Mouse (Mus musculus) hindbrain, embryonic 12.5 days (tissue): ENCODE results near the gene Smim24. TPM values are rescaled to one million over a fixed set of nuclear protein-coding genes. Genes with fewer than 3 reads are reported as not detected.

Experiments
- ATAC-seq: fragments of 200-750 bp; cut with Nextera tagmentation; 2 replicates; pipeline ENCODE4 v1.8.0; 2017; ENCODE audit warnings: moderate TSS enrichment; ENCODE audit not compliant: low FRiP score
- H3K27ac ChIP-seq: fragments of 300-500 bp; sonication (generic); 2 replicates; pipeline ENCODE4 v1.5.1; 2016; ENCODE audit warnings: mild to moderate bottlenecking
- H3K27me3 ChIP-seq: fragments of 300-500 bp; sonication (generic); 2 replicates; pipeline ENCODE4 v1.6.1; 2016; ENCODE audit warnings: mild to moderate bottlenecking
- H3K36me3 ChIP-seq: fragments of 300-500 bp; sonication (generic); 2 replicates; pipeline ENCODE4 v1.6.1; 2016; ENCODE audit warnings: mild to moderate bottlenecking
- H3K4me1 ChIP-seq: fragments of 300-500 bp; sonication (generic); 2 replicates; pipeline ENCODE4 v1.6.1; 2016
- H3K4me2 ChIP-seq: fragments of 300-500 bp; sonication (generic); replicated peaks from 2 replicates; pipeline ENCODE4 v1.6.1; 2016; ENCODE audit warnings: mild to moderate bottlenecking
- H3K4me3 ChIP-seq: fragments of 300-500 bp; sonication (generic); 2 replicates; pipeline ENCODE4 v1.5.1; 2016; ENCODE audit warnings: mild to moderate bottlenecking
- H3K9ac ChIP-seq: fragments of 300-500 bp; sonication (generic); 2 replicates; pipeline ENCODE4 v1.6.1; 2016; ENCODE audit warnings: mild to moderate bottlenecking, moderate library complexity
- H3K9me3 ChIP-seq: fragments of 300-500 bp; sonication (generic); replicated peaks from 2 replicates; pipeline ENCODE4 v1.6.1; 2016; ENCODE audit warnings: mild to moderate bottlenecking
- whole genome bisulfite sequencing: fragments of 180-500 bp; shearing (Covaris S2); methylation state at CpG from one replicate; pipeline ENCODE4 v1.1.7; 2016; 5-methylcytosine and 5-hydroxymethylcytosine counted together
- polyA plus RNA-seq: library from polyadenylated mRNA; unstranded; fragments of >200 nt; fragmentation: Nextera tagmentation; extraction: Ambion mirVana; gene quantifications from 2 replicates; pipeline ENCODE4 v1.2.1, GENCODE M21; 2016

Smim24 gene
- polyA plus RNA-seq, 1 experiment from 2014 or later = 2.7 TPM

DNA sequence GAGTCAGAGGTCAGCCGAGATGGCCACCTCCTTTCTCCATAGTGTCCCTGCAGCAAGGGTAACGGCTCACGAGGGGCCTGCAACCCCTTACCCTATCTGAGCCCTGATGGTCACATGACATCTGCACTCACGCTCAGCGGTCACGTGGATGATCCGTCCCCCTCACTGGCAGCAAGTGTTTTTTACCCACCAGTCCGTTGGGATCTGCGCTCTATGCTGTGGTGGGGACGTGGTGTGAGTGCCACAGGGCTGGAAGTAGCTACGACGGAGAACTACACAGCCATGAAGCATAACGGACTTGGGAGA lies 15.5 kb downstream of the Smim24 start:
- Histone ChIP-seq H3K27me3 (peaks cover 40% of the 10 kb centered on the region), H3K9ac (no peak overlapping the region), H3K27ac (no peak overlapping the region), H3K9me3 (no peaks in the 10 kb centered on the region), H3K36me3 (peaks cover 19% of the 10 kb centered on the region), H3K4me3 (no peak overlapping the region), H3K4me1 (peaks cover 73% of the 10 kb centered on the region), H3K4me2 (0 out of 2 replicates have a peak overlapping the region, but pooled peaks have one; percentile 1)
- ATAC-seq = no peak
- 34% methylated on average over 13 of the region's 13 CpGs for WGBS

DNA sequence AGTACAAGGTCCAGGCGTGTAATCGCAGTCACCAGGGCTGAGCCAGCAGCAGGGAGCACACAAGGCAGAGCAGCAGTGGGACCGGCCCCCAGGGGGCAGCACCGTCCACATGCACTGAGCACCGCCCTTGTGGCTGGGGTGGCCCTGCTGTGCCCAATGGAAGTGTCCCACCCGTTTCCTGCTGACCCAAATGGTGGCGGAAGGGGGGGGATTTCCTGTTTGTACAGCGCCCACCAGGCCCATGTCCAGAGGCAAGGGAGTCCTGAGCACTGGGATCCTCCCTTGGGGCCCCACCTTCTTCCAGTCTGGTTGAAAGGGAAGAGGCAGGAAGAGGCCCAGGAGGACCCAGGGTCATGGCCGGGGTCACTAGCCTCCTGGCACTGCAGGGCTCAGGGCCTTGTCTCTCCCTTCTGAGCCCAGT lies 16.0 kb downstream of the Smim24 start:
- Histone ChIP-seq H3K36me3 (peaks cover 19% of the 10 kb centered on the region), H3K27me3 (peaks cover 40% of the 10 kb centered on the region), H3K4me2 (0 out of 2 replicates have a peak overlapping the region, but pooled peaks have one; percentile 5), H3K4me1 (peaks cover 73% of the 10 kb centered on the region), H3K4me3 (no peak overlapping the region), H3K9ac (no peak overlapping the region), H3K9me3 (no peaks in the 10 kb centered on the region), H3K27ac (peak overlapping the region; percentile 25)
- 12% methylated on average over 9 of the region's 9 CpGs for WGBS
- ATAC-seq = no peak

DNA sequence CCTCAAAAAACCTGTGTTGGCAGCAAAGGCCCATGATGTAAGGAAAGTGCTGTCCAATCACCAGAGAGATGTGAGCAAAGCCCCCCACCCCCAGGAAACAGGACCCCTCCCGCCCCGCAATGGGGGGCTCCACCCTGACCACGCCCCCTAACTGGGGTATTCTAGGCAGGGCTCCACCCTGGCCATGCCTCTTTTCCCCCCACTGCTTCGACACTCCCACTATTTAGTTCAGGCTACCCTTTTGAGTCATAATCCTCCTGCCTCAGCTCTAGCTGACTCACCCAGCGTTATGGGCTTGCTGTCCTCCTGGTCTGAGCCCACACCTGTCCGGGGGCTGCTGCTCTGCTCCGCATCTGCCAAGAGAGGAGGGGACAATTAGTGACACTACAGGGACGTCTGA lies 16.5 kb downstream of the Smim24 start:
- Histone ChIP-seq H3K9me3 (no peaks in the 10 kb centered on the region), H3K4me3 (no peak overlapping the region), H3K36me3 (peaks cover 16% of the 10 kb centered on the region), H3K27me3 (peaks cover 40% of the 10 kb centered on the region), H3K27ac (peak overlapping the region; percentile 25), H3K4me1 (peaks cover 78% of the 10 kb centered on the region), H3K9ac (no peak overlapping the region), H3K4me2 (no peak overlapping the region)
- WGBS = 10% methylated on average over 8 of the region's 8 CpGs
- no peak for ATAC-seq

DNA sequence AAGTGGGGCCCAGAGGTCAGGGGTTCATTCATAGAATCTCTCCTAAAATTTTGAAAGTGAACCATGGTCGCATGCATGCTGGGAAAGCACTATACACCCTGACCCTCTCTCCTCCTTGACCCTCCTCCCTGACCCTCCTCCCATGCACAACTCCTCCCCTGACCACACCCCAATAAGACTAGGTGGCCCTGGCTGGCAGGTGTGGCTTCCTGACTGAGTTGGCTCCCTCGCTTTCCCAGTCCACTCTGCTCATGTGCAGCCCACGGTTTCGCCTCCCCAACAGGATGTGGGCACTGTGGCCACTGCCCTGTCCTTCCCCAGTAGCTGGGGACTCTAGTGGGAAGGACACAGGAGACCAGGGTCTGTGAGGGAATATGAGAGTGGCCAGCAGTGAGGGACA lies 17.5 kb downstream of the Smim24 start:
- Histone ChIP-seq H3K9me3 (no peaks in the 10 kb centered on the region), H3K9ac (no peak overlapping the region), H3K4me2 (no peak overlapping the region), H3K27ac (0 out of 2 replicates have a peak overlapping the region, but pooled peaks have one; percentile 75), H3K36me3 (0 out of 2 replicates have a peak, but pooled peaks cover 7% of the 10 kb centered on the region), H3K4me1 (peaks cover 86% of the 10 kb centered on the region), H3K27me3 (peaks cover 33% of the 10 kb centered on the region), H3K4me3 (no peak overlapping the region)
- WGBS = 69% methylated on average over 4 of the region's 4 CpGs
- ATAC-seq = no peak

DNA sequence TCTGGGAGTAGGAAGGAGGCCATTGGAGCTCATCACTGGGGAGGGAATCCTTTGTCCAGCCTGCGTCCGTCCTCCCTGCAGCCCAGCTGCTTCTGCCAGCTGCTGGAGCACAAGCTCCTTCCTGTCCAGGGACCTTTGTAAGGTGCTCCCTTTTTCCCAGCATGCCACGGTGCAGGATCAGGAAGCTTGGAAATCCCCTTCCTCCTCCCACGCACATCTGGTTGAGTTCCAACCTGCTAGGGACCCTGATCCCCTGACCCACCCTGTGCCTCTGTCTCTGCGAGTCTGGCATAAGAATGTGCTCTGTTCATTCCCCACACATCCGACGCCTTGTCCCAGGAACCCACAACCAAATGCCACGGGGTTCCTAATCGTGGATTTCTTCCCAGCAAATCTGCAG lies 18.1 kb downstream of the Smim24 start:
- ATAC-seq = no peak
- whole genome bisulfite sequencing = 74% methylated on average over 9 of the region's 9 CpGs
- H3K4me2 ChIP-seq = no peak overlapping the region
- H3K4me1 ChIP-seq = peaks cover 90% of the 10 kb centered on the region
- no peak overlapping the region for H3K9ac ChIP-seq
- H3K9me3 ChIP-seq = no peaks in the 10 kb centered on the region
- 0 out of 2 replicates have a peak, but pooled peaks cover under 1% of the 10 kb centered on the region for H3K36me3 ChIP-seq
- peak overlapping the region; percentile 75 for H3K27ac ChIP-seq
- H3K27me3 ChIP-seq = peaks cover 30% of the 10 kb centered on the region
- H3K4me3 ChIP-seq = no peak overlapping the region

DNA sequence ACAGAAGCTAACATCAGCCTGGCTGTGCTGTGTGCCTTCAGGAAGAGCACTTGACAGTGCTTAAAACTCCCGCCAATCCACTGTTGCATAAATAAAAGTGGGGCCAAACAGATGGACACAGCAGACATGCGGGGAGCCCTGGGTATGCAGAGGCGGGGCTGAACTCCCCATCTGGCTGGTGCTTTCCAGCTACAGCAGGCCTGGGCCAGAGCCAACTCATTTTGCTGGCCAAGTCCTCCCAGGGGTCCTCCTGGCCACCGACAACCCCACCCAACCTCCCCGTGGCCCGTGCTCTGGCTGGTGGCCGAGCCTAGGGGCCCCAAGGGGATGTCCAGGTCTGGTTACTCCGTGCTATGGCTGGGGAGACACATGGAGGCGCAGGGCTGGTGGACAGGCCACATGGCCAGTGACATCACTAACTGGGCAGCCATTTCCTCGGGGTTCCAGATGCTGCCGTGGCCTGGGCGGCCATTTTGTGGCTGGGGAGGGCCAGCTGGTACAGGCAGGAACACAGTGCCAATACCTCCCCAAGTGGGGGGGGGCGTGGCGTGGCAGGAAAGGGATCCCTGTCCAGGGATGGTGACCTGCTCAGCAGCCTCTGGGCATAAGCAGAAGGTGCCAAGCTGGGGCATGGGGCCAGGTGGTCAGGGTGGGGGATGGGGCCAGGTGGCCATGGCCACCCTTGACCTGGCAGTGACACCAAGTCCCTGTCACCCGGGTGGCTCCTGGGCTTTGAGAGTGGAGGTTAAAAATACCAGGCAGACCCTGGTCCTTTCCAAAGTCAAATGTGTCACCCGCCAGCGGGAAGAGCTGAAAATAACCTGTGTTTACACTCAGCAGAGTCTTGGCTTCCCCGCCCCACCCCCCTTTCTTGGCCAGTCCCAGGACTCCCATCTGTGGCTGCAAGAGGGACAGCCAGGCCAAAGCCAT lies 18.9 kb downstream of the Smim24 start:
- H3K27me3 ChIP-seq = peaks cover 22% of the 10 kb centered on the region
- ATAC-seq = 0 out of 2 replicates have a peak, but pooled peaks have one; percentile 2
- no peak overlapping the region for H3K4me3 ChIP-seq
- peak overlapping the region; percentile 75 for H3K27ac ChIP-seq
- H3K4me1 ChIP-seq = peaks cover 89% of the 10 kb centered on the region
- WGBS = 66% methylated on average over 18 of the region's 18 CpGs
- no peak overlapping the region; the same call in 1 of the 2 replicates for H3K4me2 ChIP-seq
- H3K9me3 ChIP-seq = no peaks in the 10 kb centered on the region
- H3K9ac ChIP-seq = 0 out of 2 replicates have a peak overlapping the region, but pooled peaks have one; percentile 24
- H3K36me3 ChIP-seq = no peaks in the 10 kb centered on the region

DNA sequence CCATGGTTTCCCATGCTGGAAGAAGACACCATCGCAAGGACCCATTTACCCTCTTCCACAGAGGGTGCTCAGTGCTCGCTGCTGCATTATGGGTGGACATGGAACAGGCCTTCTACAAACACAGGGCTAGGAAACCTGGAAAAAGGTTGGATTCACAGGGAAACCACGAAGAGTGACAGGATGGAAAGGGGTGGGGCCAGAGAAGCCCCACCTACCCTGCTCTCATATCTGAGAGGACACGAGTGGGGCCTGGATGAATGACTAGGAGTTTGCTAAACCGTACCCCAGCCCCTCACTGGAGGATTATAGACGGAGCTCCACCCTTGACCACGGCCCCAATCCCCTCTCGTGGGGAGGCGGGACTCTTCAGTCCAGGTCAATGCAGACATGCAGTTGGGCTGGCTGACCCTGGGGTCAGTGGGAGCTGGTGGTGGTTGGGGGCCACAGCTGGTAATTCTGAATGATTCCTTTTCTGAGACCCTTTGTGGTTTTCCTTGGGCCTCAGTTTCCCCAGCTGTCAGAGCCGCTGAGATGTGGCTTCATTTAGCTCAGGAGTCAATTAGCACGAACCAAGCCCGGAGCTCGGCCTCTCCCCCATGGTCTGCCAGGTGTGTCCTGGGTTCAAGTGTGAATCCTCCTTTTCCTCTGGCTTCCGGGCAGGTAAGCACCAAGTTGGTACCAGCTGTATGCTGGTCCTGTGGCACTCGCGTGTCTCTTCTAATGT lies 19.9 kb downstream of the Smim24 start:
- peaks cover 89% of the 10 kb centered on the region for H3K4me1 ChIP-seq
- no peaks in the 10 kb centered on the region for H3K36me3 ChIP-seq
- H3K4me3 ChIP-seq = no peak overlapping the region
- H3K9me3 ChIP-seq = no peaks in the 10 kb centered on the region
- no peak for ATAC-seq
- WGBS = 74% methylated on average over 16 of the region's 16 CpGs
- H3K4me2 ChIP-seq = no peak overlapping the region
- peak overlapping the region; percentile 75 for H3K27ac ChIP-seq
- H3K9ac ChIP-seq = no peak overlapping the region
- peaks cover 15% of the 10 kb centered on the region for H3K27me3 ChIP-seq

DNA sequence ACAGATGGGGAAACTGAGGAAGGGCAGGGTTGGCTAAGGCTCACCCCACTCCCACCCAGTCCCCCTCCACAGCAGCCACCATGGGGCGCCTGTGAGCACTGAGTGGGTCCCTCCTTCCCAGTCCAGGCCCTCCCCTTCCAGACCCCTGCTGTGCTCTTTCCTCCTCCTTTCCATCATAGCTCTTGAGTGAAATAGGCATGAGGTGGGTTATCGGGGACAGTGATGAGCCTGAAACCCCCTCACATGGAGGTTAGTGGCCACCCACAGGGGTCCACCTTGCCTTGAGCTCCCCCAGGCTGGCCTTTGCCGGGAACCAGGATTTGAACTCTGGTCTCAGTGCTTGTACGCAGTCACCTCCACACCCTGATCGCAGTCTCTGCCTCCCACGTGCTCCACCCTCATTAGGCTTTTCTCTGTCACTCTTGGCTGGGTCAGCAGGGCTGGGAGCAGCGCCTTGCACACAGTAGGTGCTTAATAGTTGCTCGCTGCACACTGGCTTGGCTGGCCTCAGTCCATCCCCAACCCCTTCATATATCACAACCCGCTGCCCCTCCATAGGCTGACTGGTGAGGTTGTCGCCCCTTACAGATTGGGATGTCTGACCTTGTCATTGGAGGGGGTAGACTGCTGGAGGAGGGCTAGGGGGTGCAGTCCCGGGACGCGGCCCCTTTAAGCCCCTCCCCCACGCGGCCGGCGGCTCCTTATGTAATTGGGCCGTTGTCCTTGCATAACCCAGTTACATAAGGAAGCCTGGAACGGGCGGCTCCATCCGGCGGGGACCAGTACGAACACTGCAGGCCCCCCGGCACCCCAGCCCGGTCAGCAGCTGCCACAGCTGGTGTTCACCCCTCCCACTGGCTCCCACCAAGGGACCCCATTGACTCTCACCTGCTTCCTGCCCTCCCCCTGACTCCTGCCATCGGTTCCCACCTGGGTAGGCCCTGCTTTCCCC lies 20.7 kb downstream of the Smim24 start:
- peaks cover 92% of the 10 kb centered on the region for H3K4me1 ChIP-seq
- peak overlapping the region; percentile 34 for H3K4me2 ChIP-seq
- peak overlapping the region; percentile 29 for H3K9ac ChIP-seq
- ATAC-seq = no peak
- WGBS = 30% methylated on average over 26 of the region's 26 CpGs
- no peaks in the 10 kb centered on the region for H3K36me3 ChIP-seq
- no peak overlapping the region for H3K4me3 ChIP-seq
- no peaks in the 10 kb centered on the region for H3K9me3 ChIP-seq
- H3K27me3 ChIP-seq = peaks cover 7% of the 10 kb centered on the region; the same call in 1 of the 2 replicates
- peak overlapping the region; percentile 49; the same call in 1 of the 2 replicates for H3K27ac ChIP-seq

DNA sequence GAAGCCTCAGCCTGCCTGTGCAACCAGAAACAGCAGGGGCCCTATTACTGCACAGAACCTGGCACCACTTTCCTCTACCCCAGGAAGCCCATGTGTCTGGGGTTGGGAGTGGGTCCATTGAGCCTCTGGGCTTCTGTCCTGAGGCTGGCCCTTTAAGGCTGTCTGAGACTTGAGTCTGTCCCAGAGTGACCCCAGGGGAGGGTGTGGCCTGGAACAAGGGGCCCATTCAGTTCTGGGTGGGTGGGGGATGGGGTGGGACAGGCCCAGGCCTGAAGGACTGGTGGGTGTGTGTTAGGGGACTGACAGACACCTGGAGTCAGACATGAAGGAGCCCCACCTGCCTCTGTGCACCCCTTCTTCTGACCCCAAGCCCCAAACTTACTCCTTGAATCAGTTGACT lies 21.8 kb downstream of the Smim24 start:
- Histone ChIP-seq H3K27ac (peak overlapping the region; percentile 49), H3K4me3 (no peak overlapping the region), H3K4me1 (peaks cover 88% of the 10 kb centered on the region), H3K9me3 (no peaks in the 10 kb centered on the region), H3K27me3 (peaks cover 7% of the 10 kb centered on the region; the same call in 1 of the 2 replicates), H3K4me2 (no peak overlapping the region), H3K36me3 (no peaks in the 10 kb centered on the region), H3K9ac (no peak overlapping the region)
- ATAC-seq = no peak

DNA sequence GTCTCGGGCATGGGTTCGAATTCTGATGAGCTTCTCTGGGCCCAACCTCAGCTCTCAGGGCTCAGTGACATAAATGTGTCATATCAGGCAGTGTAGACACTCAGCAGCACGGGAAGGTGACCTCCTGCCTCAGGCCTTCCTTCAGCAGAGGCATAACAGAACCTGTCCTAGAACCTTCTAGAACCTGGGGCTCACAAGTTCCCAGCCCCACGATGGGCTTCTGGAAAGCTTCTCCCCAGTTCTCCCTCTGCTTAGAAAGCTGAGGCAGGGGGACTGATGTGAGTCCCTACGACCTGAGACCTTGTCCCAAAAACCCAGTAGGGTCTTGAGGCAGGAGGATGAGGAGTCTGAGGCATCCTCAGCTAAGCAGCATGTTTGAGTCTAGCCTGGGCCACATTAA lies 22.3 kb downstream of the Smim24 start:
- peak overlapping the region; percentile 5; the same call in 1 of the 2 replicates for H3K27ac ChIP-seq
- H3K4me3 ChIP-seq = no peak overlapping the region
- H3K27me3 ChIP-seq = peaks cover 7% of the 10 kb centered on the region; the same call in 1 of the 2 replicates
- ATAC-seq = no peak
- 76% methylated on average over 5 of the region's 5 CpGs for WGBS
- H3K36me3 ChIP-seq = peaks cover 4% of the 10 kb centered on the region
- no peaks in the 10 kb centered on the region for H3K9me3 ChIP-seq
- H3K4me2 ChIP-seq = no peak overlapping the region
- peaks cover 84% of the 10 kb centered on the region for H3K4me1 ChIP-seq
- no peak overlapping the region for H3K9ac ChIP-seq

DNA sequence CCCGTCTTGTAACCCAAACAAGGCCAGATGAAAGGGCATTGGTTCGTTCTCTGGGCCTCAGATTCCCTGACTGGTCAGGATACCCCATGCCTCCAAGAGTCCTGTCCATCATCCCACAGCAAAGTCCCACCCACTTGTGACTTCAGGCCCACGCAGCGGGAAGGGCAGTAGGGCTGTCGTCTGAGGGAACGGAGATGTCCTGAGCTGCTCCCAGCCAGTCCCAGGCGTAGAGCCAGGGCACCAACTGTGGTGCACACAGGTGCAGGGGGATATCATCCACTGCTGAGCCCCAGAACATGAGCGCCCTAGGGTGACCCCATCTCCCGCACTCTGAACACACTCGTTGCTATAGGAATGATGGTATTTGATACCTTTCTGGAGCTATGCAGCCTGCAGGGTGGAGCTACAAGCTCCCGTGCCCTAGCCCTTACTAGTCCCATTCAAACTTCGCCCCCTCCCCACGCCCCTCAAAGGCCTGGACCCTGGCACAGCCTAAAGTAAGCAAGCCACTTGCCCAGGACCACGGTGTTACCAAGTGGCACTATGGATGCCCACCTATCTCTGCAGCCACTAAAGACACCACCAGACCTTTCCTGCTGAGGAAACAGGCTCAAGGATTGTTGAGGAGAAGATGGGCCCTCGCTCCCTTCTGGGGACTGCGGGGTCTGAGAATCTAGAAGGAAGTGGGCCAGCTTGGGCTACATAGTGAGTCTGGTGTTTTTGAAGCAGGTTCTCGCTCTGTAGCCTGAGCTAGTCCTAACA lies 22.9 kb downstream of the Smim24 start:
- no peak overlapping the region for H3K4me3 ChIP-seq
- peak overlapping the region; percentile 5; the same call in 1 of the 2 replicates for H3K27ac ChIP-seq
- ATAC-seq = no peak
- peaks cover 79% of the 10 kb centered on the region for H3K4me1 ChIP-seq
- H3K4me2 ChIP-seq = no peak overlapping the region
- H3K36me3 ChIP-seq = peaks cover 5% of the 10 kb centered on the region
- H3K9me3 ChIP-seq = no peaks in the 10 kb centered on the region
- 62% methylated on average over 17 of the region's 17 CpGs for WGBS
- peaks cover 7% of the 10 kb centered on the region; the same call in 1 of the 2 replicates for H3K27me3 ChIP-seq
- no peak overlapping the region for H3K9ac ChIP-seq
